Mouse (Mus musculus) C2C12 (cell line): Measurements from ENCODE around the gene Morn1.

ENCODE experiments used
- CTCF ChIP-seq: IDR thresholded peaks from one replicate; pipeline ENCODE4 v1.5.1; 2011; ENCODE audit not compliant: control insufficient read depth, insufficient read depth, insufficient read length
- MAX ChIP-seq: IDR thresholded peaks from one replicate; pipeline ENCODE4 v1.6.1; 2011; ENCODE audit warnings: mild to moderate bottlenecking, control low read depth

- TF ChIP-seq CTCF = no peak
- TF ChIP-seq MAX = no peak
These were observed 62.1 kb downstream of the Morn1 start for GRCm38 (mm10) chr4:155148453-155148852.
